Mouse (Mus musculus): ENCODE results near the gene Rbms1.

Gene Rbms1

DNA sequence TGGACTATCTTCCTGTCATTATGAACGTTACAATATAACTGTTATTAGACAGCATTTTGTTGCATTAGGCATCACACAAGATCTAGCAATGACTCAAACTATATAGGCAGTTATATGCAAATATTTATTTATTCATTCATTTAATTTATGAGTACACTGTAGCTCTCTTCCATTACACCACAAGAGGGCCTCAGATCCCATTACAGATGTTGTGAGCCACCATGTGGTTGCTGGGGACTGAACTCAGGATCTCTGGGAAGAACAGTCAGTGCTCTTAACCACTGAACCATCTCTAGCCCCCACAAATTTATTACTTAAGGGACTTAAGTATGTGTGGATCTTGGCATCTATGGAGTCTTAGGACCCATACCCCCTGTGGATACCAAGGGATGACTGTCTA, 214.4 kb downstream of the Rbms1 start:
- no peak for DNase-seq

DNA sequence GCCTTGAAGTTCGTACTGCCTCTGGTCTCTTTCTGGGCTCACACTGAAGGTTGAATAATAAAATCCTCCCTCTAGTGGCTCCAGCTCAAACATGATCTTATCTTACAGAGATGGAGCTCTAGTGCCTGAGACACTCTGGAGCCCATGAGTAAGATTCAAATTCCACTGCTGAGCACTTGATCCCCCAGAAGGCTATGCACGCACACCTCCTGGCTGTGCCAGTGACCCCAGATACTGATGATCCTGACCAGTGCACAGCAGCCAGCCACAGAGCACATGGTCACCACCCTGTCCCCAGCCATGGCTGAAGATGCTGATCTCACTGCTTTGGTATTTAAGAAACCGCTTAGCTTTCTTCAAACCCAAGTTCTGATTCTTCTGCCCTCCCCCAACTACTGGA, 215.4 kb downstream of the Rbms1 start:
- no peak for DNase-seq

DNA sequence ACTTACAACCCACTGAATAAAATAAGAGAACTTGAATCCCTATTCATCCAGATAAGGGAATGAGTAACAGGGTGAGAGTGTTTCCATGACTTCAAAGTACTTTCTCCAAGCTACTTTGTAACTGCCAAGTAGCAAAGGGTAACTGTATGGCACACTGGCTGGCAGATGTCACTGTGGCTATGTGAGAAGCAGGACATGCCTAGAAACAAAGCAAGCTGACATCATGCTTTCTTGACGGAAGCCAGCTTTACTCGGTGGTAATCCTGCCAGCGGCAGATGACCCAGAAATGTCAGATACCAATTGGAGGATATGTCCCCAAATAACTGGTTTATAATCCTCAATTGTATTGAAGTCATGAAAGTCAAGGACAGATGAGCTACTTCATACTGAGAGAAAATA, 218.3 kb downstream of the Rbms1 start:
- no peak for DNase-seq

DNA sequence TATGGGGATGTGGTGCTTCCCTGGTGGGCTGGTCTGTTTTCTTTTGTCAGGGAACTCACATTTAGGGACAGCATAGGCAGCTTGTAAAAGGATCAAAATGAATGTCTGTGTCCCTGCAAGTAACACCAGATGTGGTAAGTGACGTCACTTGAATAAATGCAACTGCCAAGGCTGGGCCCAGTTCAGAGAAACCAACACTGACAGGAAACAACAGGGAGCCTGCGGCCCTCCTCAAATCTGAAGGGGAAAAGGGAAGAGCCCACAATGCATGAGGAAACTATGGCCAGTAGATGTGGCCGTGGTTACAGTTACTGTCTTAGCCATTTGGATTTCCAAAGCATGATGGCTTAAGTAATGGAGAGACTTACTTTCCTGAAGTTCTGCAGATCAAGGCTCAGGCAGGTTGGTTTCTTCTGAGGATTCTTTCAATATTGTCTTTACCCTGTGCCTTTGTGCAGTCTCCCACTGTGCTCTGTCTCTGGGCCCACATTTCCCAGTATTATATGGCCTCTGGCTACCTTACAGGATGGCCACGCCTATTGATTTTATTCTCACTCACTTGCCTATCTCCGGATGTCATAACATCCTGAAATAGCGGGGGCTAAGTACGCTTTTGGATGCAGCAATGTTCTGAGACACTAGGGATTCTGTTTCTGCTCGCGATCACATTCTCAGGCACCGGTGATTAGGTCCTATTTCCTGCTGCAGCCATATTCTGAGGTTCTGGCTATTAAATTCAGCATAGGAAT, 223.4 kb downstream of the Rbms1 start:
- no peak for DNase-seq

DNA sequence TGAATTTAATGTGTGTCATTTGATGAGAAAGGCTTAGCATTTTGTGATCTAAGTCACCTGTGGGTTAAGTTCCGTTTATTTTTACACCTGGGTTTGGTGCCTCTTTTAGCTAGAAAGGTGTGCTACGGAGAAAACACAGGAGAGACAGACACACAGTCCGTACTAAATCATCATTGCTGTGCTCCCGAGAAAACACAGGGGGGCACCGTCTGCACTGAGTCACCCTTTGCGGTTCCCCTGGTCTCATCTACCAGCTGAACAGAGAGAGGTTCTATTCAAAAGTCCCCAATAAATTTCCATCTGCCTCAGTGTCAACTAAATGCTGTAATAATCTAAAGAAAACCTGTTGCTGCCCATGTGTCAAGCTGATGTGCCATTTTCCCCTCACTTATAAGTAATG, 232.1 kb downstream of the Rbms1 start:
- DNase-seq: no peak

DNA sequence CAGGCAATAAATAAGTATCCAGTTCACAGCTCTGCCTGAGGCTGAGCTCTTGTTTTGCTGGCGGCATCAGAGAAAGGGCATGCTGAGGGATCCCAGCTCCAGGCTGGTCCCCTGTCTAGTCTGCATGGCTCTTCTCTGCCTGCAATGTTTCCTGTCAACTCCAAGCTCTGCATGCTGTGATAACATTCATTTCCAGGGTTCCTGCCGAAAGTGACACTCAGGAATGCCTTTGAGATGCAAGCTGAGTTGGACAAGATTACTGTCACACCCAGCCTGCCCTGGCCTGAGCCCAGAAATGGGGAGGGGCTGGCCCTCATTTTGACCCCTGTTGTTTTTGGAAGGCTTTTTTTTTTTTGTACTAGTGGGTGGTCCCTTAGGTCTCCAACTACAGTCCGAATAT, 233.0 kb downstream of the Rbms1 start:
- no peak for DNase-seq

DNA sequence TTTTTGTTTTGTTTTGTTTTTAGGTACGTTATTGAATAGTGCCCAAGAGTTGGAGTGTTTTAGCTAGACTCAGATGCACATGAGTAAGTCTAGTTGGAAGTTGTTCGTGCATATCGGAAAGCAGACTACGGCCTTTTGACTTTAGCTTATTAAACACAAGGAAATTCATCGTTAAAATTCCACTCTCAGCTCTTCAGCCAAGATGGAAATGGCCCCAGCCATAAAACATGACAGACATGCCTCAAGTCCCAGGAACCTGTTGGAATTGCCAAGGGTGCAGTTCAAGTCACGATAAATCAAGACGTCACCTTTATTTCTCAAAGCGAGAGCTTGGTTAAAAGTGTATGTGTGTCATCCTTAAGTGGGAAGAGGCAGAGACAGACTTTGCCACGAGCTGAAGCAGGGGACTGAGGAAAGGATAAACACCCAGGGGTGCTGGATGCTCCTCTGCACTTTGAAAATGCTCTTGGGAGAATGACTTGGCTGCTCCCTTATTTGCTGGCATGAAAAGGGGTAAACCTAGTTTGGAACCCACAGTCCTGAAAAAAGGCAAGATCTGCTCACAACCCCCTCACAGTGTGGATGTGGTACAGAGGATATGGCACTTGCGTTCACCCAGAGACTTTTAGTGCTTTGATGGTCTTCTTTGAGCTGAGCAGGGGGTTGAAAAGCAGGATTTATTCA, 233.9 kb downstream of the Rbms1 start:
- DNase-seq: no peak

DNA sequence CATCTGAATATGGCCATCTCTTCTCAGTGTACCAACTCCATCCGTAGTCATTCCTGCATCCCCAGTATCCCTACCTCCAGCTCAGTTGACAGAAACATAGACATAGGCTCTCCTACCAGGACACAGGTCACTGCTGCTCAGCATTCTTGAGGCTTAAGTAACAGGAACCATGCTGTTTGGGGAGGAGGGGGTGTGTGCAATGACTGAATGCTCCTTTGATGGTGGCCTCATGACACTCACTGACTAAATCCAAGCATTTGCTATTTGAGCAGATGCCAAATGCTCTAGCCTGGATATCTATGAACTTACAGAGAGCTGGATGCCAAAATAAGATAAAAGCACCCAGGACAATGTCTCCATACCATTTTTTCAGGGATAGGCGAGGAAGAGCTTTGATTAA, 238.3 kb downstream of the Rbms1 start:
- no peak for DNase-seq

DNA sequence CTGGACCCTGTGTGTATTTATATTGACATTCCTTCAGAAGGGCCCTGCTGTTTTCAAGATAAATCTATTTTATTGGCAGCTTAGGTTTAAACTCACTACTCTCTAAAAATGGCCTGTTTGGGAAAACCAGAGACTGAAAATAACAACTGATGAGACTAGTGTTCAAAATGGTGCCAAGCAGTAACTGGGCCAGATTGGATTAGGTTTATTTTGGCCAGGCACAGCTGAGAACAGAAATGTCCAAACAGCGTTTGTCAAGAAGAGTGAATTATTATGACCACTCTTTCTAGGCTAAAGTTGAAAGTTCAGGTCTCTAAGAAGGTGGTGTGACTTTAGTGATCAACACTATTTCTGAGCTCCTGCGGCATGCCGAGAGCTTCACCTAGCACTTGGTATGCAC, 240.0 kb downstream of the Rbms1 start:
- DNase-seq: no peak

DNA sequence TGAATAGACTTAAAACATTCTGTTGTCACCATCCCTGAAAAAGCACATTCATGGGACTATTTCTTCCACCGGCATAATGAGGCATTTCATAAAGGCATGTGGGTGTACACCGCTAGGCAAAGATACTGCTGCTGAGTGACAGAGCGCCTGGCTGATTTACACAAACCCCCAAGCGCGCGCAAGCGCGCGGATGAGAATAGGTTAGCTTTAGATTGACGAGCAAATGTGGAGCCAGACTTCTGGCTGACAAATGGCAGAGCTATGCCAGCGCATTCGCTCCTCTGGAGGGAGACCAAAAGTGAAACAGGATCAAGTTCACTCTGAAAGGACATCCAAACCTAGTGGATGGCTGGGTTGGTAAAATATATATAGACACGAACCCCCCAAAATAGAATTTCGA, 240.5 kb downstream of the Rbms1 start, which contains the start of gene Itgb6:
Gene Itgb6 (minus strand): TSS at position 130 of the 400 bp plus-strand sequence.
- DNase-seq: no peak

DNA sequence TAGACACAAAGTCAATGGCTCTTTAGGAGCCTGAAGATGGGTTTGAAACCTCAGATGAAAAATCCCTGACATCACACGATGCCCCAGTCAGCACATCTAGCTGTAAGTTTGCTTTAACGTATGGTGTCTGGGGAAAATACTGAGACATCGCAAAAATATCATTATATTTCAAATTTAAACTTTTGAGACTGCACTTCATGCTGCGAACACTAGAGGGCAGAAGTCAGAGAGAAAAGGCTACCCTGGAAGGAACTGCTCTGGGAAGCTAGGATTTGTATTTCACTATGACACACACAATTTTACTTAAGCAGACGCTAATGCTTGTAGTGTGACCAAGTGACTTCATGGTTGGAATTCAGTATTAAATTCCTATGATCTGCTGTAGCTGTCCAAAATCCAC, 242.1 kb downstream of the Rbms1 start:
- DNase-seq: no peak

DNA sequence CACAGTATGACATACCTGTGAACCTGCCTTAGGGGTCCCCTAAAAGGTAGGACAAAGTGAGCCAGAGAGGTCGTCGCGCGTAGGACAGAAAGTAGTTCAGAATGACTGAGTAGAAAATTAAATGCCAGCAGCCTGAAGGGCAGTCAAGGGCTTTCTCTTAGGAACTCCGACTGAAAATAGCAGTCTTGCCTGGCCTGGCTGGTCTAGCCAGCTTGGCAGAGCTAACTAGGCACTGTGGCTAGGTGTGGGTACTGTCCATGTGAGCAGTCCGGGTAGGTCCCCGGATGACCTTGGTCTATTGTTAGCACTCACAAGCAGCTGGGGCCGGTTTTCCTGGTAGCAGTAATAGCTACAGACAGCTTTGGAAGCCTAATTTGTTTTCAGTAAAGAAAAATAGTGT, 242.8 kb downstream of the Rbms1 start:
- no peak for DNase-seq

DNA sequence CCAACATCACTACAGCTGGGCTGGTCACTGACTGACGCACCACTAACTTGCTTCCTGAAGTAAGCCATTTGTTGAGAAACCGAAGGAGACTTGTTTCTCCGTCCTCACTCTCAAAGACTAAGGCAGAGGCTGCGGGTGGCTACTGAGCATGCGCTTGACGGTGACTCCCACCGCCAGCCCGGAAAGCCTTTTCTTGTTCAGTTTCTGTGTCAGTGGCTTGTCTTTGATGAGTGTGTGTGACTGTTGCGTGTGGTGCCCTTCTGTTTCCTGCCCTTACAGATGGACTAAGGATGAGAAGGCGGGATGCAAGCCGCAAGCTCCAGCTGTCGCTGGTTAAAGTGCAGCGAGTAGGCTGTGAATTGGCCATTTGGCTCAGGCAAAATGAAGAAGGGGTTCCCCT, 245.6 kb downstream of the Rbms1 start:
- DNase-seq: peak; percentile 80

DNA sequence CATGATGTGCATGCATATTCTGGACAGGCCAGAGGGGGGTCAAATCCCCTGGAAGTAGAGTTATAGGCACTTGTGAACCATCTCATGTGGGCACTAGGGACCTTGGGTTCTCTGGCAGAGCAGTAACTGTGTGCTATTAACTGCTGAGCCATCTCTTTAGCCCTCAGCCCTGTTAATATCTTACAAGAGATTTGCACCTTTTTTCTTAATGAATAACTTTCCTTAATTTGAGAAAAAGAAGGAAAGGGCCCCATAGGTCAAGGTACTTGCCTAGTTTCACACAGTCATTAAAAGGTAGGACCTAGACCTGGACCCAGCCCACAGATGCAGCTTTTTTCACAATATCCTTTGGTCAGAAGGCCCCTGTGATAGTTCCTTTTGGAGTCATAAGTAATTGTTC, 246.4 kb downstream of the Rbms1 start:
- no peak for DNase-seq

DNA sequence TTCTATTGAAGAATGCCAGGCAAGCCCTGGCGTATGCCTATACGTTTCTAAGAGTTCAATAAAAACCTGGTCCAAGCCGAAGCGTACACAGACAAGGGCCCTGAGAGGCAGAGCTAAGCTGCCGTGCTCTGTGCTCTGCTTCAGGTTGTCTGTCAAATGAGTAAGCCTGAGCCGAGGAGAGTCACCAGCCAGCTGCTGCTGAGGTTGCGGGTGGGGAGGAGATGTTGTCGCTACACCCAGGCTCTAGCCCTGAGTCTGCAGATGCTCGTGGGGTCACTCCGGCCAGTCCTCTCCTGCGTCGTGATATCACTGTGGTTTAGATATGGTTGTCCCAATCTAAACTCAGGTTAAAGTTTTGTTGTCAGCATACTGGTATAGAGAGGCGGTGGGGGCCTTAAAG, 247.2 kb downstream of the Rbms1 start:
- no peak for DNase-seq

DNA sequence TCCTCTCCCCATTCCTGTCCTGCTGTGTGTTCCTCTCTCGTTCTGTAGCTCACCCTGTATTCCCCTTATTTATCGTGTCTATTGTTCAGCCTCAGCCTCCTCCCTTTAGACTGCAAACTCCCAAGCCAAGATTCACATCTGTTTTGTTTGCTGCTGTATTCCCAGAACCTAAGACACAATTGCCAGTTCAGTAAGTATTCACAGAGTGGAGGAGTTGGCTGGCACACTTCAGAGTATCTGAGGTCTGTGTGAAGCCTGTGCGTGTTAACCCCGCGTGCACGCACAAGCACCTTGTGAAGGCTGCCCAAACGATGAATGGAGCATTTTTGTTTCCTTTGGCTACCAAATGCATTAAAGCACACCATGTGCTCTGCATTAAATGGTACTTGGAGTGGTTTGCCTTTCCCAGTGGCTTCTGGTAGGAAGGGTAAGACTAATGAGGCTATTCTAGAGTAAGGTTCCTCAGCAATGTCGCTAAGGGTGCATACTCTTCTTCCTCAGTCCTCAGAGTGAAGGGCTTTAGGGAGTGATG, 248.0 kb downstream of the Rbms1 start:
- DNase-seq: no peak

DNA sequence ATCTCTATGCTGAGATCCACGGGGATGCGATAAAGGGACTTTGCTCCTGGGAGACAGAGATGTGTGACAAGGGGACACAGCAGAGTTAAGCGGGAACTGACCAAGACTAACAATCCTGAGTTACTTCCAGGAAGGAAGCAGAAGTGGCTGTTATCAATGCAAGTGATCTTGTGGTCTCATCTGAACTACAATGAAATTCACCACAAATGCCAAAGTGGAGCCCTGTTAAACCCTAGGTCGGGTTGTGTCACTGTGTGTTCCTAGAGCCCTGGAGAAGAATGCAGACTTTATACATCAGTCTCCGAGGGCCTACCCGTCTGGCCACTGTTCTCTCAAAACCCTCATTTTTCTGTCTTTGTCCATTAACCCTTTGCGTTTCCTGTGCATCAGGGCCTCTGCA, 248.5 kb downstream of the Rbms1 start:
- DNase-seq: no peak

DNA sequence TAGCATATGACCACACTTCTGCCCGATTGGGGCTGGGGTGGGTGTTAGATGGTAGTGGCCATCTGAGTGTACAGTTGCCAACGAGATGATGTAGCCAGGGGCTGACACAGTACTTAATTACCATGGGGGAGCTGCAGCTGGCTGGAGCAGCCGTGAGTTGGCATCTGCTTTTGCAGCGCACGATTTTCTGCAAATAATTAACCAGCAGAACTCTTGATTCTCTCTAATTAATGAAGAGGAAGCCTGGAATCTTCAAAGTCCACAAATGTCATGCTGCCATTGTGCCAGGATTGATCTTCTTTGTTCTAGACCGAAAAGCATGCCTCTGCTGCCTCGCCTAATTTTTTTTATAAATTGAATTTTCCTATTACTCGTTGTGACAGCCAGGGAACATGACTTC, 249.1 kb downstream of the Rbms1 start:
- DNase-seq: no peak

DNA sequence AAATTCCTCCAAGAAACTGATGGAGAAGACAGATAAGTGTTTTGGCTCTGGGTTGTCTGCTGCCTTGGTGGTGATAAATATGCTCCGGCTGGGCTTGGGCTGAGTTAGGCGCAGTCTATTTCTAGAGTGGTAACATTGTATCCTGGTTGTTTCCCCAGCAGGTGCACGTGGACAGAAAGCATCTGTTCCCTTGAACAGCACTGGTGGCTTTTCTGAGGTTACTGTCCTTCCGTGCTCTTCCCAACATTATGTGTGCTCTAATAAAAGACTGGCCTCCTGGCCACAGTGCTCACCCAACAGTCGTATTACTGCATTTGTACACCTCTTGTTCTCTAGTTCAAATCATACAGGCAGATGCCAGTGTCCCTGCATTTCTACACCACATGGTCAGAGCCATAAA, 250.1 kb downstream of the Rbms1 start:
- no peak for DNase-seq

DNA sequence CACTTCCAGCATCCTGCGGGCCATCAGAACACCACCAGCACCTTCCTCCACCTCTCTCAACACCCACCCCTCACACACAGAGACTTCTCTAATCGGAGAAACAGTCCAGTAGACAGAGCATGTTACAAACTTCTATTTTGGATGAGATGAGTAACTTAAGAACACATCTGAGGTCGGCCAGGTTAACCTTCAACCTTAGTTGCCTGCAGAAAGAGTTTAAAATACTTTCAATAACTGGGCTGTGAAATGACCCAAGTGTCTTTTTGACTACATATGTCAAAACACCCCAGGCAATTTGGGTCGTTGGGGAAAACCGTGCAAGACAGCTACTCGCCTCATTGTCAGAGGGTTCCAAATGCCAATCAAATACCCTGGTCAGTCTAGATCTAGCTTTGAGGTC, 250.5 kb downstream of the Rbms1 start:
- DNase-seq: no peak

DNA sequence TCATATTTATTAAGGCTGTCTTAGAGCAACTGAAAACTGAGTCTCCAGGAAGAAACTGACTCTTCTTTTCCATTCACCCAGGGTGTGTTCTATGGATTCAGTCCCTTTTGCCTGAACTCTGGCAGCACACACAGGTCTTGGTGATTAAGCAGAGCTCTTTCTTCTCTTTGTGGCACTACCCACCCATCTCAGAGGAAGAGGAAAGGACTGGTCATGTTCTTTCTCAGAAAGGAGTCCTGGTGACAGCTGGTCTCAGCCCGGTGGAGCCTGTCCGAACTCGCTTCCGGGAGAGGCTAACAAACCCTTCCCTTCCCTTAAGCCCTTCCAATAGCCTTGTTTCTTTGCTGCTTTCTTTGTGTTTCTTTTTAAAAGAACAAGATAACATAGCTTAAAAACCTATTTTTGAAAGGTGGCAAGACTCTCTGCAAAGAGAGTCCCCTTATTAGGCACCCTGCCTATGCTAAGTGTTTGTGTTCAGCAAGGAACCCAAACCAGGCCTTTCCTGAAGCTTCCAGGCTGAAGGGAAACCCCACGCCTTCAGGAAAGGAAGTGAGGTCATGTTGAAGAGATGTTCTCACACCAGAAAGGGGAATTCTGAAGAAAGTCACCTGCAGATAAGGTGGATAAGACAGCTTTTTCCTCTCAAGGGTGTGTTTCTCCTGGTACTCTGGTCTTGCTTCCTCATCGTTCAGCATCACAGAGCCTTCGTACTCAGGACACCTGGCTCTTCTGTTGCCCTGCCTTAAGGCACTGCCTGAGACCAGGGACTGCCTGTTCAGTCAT, 251.7 kb downstream of the Rbms1 start:
- no peak for DNase-seq

DNA sequence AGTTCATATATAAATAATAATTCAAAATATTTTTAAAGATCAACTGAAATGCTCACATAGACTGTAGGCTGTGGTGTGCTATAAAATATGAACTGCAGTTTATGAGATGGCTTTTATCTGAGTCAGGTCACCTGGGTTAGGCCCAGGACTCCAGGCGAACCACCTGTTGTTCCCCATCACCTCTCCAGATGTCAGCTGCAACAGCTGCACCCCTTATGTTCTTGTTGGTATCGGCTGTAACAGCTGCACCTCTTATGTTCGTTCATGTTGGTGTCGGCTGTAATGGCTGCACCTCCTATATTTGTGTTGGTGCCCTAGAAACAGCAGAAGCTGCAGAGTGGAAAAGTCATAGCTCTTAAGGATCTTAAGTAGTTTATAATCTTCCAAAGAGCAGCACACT, 252.7 kb downstream of the Rbms1 start:
- DNase-seq: no peak

DNA sequence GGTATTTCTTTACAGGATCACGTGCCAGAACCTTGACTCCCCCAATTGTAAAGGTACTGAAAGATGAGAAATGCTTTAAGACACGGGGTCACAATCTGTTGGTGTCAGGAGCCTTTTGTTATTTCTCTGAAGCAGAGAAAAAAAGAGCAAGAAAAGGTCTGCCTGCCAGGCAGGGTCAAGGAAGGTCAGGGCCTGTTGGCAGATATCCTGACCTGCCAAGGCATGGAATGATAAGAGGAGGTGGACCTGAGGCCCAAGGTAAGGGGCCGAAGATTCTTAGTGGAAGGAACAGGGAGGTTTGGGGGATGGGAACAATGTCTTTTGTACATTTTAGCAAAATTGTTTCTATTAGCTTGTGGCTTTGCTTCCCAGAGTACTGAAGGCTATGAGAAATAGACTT, 254.3 kb downstream of the Rbms1 start:
- no peak for DNase-seq

DNA sequence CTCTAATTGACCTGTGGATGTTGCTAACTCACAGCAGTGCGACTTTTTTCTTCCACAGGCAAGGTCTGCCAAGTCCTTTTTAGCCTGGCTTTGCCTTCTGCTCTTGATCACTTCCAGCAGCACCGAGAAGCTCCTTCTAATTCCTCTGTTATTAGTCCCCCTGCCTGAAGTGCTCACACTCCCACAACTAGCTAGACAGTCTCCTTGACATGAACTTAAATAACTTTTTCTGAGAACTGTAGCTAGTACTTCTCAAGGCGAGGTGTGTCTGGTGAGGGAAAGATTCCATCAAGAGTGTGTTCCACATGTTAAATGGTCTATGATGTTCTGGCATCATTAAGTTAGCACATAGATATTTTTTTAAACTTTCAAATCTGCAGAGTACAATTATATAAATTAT, 256.1 kb downstream of the Rbms1 start:
- no peak for DNase-seq
